Mouse (Mus musculus) testis, adult 2 months (tissue): ENCODE results near the gene Phldb3. TPM values are rescaled to one million over a fixed set of nuclear protein-coding genes. Genes with fewer than 3 reads are reported as not detected.

Experiments used
- H3K27ac ChIP-seq: fragments of 200-500 bp; 2 replicates; pipeline ENCODE4 v1.5.1; 2012; ENCODE audit warnings: low read depth, low read length; ENCODE audit not compliant: control insufficient read depth, insufficient read depth
- H3K27me3 ChIP-seq: fragments of 200-500 bp; 2 replicates; pipeline ENCODE4 v1.6.1; 2012; ENCODE audit warnings: mild to moderate bottlenecking, low read length, moderate library complexity; ENCODE audit not compliant: control insufficient read depth, insufficient read depth
- H3K36me3 ChIP-seq: fragments of 200-500 bp; 2 replicates; pipeline ENCODE4 v1.6.1; 2012; ENCODE audit warnings: mild to moderate bottlenecking, low read length; ENCODE audit not compliant: control insufficient read depth, insufficient read depth
- H3K4me1 ChIP-seq: fragments of 200-500 bp; 2 replicates; pipeline ENCODE4 v1.6.1; 2012; ENCODE audit warnings: low read length; ENCODE audit not compliant: control insufficient read depth, insufficient read depth
- H3K4me3 ChIP-seq: fragments of 200-500 bp; 2 replicates; pipeline ENCODE4 v1.5.1; 2012; ENCODE audit warnings: low read depth, mild to moderate bottlenecking, low read length, moderate library complexity, mixed read lengths; ENCODE audit not compliant: control insufficient read depth
- CTCF ChIP-seq: fragments of 200-500 bp; IDR thresholded peaks from 2 replicates; pipeline ENCODE4 v1.5.1; 2012; ENCODE audit warnings: low read depth, mild to moderate bottlenecking, inconsistent platforms, low read length, moderate library complexity; ENCODE audit not compliant: control insufficient read depth, insufficient read depth, insufficient replicate concordance
- POLR2A ChIP-seq: fragments of 200-500 bp; IDR thresholded peaks from 2 replicates; pipeline ENCODE4 v1.6.1; 2012; ENCODE audit warnings: low read depth, mild to moderate bottlenecking, inconsistent platforms, low read length, moderate library complexity; ENCODE audit not compliant: control insufficient read depth
- polyA plus RNA-seq: library from polyadenylated mRNA; depleted of rRNA; stranded (reverse); fragments of >200 nt; gene quantifications from 2 replicates; pipeline ENCODE4 v1.2.3, GENCODE M21; 2012

Gene Phldb3
- polyA plus RNA-seq, 1 experiment: 0.52 TPM

GRCm38 (mm10) chr7:24637046-24637445, 26.5 kb downstream of the Phldb3 start:
- Histone ChIP-seq H3K27me3 (peaks cover 5% of the 10 kb centered on the region), H3K4me1 (peaks cover 25% of the 10 kb centered on the region), H3K36me3 (no peaks in the 10 kb centered on the region), H3K27ac (no peak overlapping the region), H3K4me3 (no peak overlapping the region)
- TF ChIP-seq POLR2A (no peak), CTCF (no peak)

DNA sequence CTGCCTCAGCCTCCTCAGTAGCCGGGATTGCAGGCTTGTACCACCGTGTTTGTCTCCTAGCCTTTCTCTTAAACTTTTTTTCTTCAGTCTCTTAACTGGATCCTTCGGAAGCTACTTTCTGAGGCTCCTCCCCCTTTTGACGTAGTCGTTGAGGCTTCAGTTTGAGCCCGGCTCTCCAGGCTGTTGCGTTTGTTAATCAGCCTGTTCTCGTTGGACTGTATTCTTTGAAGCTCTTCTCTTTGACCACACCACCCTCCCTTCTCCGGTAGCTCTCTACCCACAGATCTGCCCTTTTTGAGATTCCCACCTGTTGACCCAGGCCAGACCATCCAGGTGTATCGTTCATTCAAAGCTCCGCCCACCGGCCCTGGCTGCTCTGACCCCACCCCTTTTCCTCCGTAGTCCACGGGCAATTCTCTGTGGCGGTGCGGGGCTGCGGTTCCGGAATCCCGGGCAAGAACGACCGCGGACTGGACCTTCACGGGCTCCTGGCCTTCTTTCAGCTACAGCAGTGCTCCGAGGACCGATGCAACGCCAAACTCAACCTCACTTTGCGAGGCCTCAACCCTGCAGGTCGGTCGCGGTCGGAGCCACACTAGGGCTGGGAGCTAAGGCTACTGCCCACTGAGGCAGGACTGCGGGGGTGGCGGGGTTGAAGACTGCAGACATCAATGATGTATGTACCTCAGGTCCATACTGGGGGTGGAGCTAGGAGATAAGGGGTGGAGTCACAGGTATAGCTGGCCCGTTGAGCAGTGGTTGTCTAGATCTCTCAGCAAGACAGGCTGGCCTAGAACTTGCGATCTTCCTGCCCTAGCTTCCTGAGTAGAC, 27.7 kb downstream of the Phldb3 start:
- Histone ChIP-seq H3K27ac (no peak overlapping the region), H3K36me3 (no peaks in the 10 kb centered on the region), H3K27me3 (peaks cover 5% of the 10 kb centered on the region), H3K4me1 (peaks cover 25% of the 10 kb centered on the region), H3K4me3 (peak overlapping the region; percentile 11)
- TF ChIP-seq CTCF (no peak), POLR2A (no peak)

DNA sequence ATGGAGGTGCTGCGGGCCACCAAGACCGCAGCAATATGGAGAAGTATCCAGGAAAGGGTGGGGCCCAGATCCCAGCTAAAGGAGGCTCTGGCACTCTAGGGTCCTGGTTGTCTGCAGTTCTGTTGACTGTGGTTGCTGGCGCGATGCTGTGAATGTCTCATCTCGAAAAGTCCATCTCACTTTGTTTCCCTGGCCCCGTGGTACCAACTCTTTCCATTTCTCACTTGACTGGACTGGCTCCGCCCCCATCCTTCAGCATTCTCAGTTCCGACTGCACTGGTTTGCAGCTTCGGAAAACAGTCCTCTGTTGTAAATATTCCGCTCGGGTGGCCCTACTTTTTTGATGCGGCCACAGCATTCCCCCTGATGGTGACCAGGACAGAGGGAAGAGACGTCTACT, 29.9 kb downstream of the Phldb3 start:
- no peak overlapping the region for H3K27ac ChIP-seq

DNA sequence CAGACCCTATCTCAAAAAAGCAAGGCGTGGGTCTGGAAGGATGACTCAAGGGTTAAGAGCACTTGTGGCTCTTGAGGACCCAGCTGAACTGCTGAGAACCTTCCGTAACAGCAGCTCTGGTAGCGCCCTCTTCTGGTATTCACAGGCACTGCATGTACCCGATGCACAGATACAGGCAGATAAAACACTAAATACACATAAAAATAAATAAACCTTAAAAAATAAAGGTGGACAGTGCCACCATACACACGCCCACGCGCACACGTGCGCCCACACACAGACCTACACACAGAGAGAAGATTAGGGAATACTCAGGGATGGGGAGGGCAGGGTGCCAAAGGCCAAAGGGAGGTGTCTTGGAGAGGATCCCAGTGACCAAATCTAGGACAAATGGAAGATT, 31.9 kb downstream of the Phldb3 start:
- H3K4me1 ChIP-seq: peaks cover 15% of the 10 kb centered on the region
- TF ChIP-seq CTCF (peak; percentile 84; the same call in 1 of the 2 replicates), POLR2A (no peak)
- no peaks in the 10 kb centered on the region; the same call in 1 of the 2 replicates for H3K27me3 ChIP-seq
- H3K4me3 ChIP-seq: no peak overlapping the region
- no peak overlapping the region for H3K27ac ChIP-seq
- H3K36me3 ChIP-seq: no peaks in the 10 kb centered on the region

More for the DNA sequence above, 29.9 kb downstream of the Phldb3 start:
- TF ChIP-seq CTCF (no peak), POLR2A (no peak)
- Histone ChIP-seq H3K4me3 (no peak overlapping the region), H3K36me3 (no peaks in the 10 kb centered on the region), H3K27me3 (peaks cover 5% of the 10 kb centered on the region), H3K4me1 (peaks cover 25% of the 10 kb centered on the region)

DNA sequence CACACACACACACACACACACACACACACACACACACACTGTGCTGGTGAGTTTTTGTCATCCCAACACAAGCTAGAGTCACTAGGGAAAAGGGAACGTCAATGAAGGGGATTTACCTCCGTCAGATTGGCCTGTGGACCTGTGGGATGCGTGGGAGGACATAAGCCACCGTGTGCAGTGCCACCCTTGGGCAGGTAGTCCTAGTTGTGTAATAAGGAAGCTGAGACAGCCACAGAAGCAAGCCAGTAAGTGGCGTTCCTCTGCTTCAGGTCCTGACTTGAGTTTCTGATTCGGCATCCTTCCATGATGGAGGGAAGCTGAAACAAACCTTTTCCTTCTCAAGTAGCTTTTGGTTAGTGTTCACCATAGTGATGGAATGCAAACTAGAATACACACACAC, 33.9 kb downstream of the Phldb3 start:
- Histone ChIP-seq H3K4me1 (peaks cover 3% of the 10 kb centered on the region), H3K27me3 (no peaks in the 10 kb centered on the region), H3K27ac (no peak overlapping the region), H3K4me3 (no peak overlapping the region), H3K36me3 (no peaks in the 10 kb centered on the region)
- TF ChIP-seq POLR2A (no peak), CTCF (no peak)

DNA sequence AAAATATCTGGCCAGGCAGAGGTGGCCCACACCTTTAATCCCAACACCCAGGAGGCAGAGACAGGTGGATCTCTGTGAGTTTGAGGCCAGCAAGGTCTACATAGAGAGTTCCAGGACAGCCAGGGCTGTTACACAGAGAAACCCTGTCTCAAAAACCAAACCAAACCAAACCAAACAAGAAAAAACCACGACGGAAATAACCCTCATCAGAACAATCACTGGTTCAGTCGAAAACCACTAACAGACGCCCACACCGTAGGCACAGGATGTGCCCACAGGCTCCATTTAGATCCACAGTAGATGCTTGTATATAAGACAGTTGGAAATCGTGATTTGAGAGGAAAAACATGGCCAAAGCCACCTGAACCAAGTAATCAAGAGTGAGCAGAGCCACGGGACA, 34.4 kb downstream of the Phldb3 start:
- Histone ChIP-seq H3K4me3 (no peak overlapping the region), H3K4me1 (peaks cover 3% of the 10 kb centered on the region), H3K27ac (no peak overlapping the region), H3K27me3 (no peaks in the 10 kb centered on the region), H3K36me3 (no peaks in the 10 kb centered on the region)
- TF ChIP-seq POLR2A: no peak

DNA sequence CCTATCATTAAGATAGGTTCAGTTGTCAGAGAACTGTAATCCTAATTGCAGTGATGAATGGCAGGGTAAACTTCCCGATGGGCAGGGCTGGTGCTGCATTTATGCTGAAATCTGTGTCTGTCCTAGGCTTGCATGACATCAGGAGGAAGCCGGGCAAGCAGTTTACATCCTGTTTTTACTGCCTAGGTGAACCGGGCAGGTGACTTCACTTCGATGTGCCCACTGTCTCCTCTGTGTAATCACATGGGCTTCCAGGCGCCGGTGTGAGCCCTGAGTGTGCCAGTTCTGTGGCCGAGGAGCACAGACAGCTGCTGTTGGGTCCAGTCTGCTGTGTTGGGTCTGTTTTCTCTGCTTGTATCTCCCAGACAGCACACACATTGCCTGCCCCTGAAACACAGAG, 35.9 kb downstream of the Phldb3 start:
- no peak overlapping the region for H3K4me3 ChIP-seq
- H3K27me3 ChIP-seq: no peaks in the 10 kb centered on the region

GRCm38 (mm10) chr7:24653681-24654080, 43.1 kb downstream of the Phldb3 start:
- TF ChIP-seq CTCF (peak; percentile 97), POLR2A (no peak)
- Histone ChIP-seq H3K4me3 (no peak overlapping the region), H3K27me3 (no peaks in the 10 kb centered on the region), H3K4me1 (peaks cover 2% of the 10 kb centered on the region; the same call in 1 of the 2 replicates), H3K27ac (no peak overlapping the region), H3K36me3 (no peaks in the 10 kb centered on the region)

More for the DNA sequence above, 35.9 kb downstream of the Phldb3 start:
- Histone ChIP-seq H3K36me3 (no peaks in the 10 kb centered on the region), H3K27ac (no peak overlapping the region), H3K4me1 (peaks cover under 1% of the 10 kb centered on the region; the same call in 1 of the 2 replicates)
- TF ChIP-seq CTCF: no peak
- TF ChIP-seq POLR2A: no peak
